Mouse (Mus musculus) stomach, postnatal 0 days (tissue): ENCODE measurements around the gene Trpv2. TPM values are rescaled to one million over a fixed set of nuclear protein-coding genes. Genes with fewer than 3 reads are reported as not detected.
A peak's percentile ranks its signal among the peaks of the same experiment; 100 is the strongest.

Source experiments
- ATAC-seq: fragments of 200-750 bp; cut with Nextera tagmentation; 2 replicates; pipeline ENCODE4 v1.8.0; 2017; ENCODE audit not compliant: low FRiP score, low TSS enrichment
- DNase-seq: peaks from one replicate; pipeline ENCODE4 v3.0.0-alpha.2; 2016; ENCODE audit warnings: low spot score
- H3K27ac ChIP-seq: fragments of 300-500 bp; sonication (generic); replicated peaks from 2 replicates; pipeline ENCODE4 v1.5.1; 2014; ENCODE audit warnings: mild to moderate bottlenecking, control low read depth
- H3K27me3 ChIP-seq: fragments of 300-500 bp; sonication (generic); 2 replicates; pipeline ENCODE4 v1.6.1; 2014; ENCODE audit warnings: low read length; ENCODE audit not compliant: control insufficient read depth, insufficient read depth
- H3K36me3 ChIP-seq: fragments of 300-500 bp; sonication (generic); 2 replicates; pipeline ENCODE4 v1.6.1; 2014; ENCODE audit warnings: low read length, mixed read lengths; ENCODE audit not compliant: control insufficient read depth, insufficient read depth
- H3K4me1 ChIP-seq: fragments of 300-500 bp; sonication (generic); replicated peaks from 2 replicates; pipeline ENCODE4 v1.6.1; 2014; ENCODE audit warnings: antibody characterized with exemption; ENCODE audit not compliant: control insufficient read depth, insufficient read depth
- H3K4me2 ChIP-seq: fragments of 300-500 bp; sonication (generic); replicated peaks from 2 replicates; pipeline ENCODE4 v1.6.1; 2014; ENCODE audit warnings: low read depth, mild to moderate bottlenecking, control low read depth, moderate library complexity
- H3K4me3 ChIP-seq: fragments of 300-500 bp; sonication (generic); 2 replicates; pipeline ENCODE4 v1.5.1; 2014; ENCODE audit warnings: low read depth, low read length, control low read depth
- H3K9ac ChIP-seq: fragments of 300-500 bp; sonication (generic); 2 replicates; pipeline ENCODE4 v1.6.1; 2014; ENCODE audit warnings: mild to moderate bottlenecking, low read length, control low read depth, mixed read lengths
- H3K9me3 ChIP-seq: fragments of 300-500 bp; sonication (generic); 2 replicates; pipeline ENCODE4 v1.6.1; 2016; ENCODE audit warnings: low read length; ENCODE audit not compliant: control insufficient read depth
- CTCF ChIP-seq: IDR thresholded peaks from 2 replicates; pipeline ENCODE4 v1.5.1; 2016; ENCODE audit warnings: antibody characterized with exemption, low read depth, mild to moderate bottlenecking, moderate library complexity
- EP300 ChIP-seq: optimal IDR thresholded peaks from 2 replicates; pipeline ENCODE3; 2016; ENCODE audit warnings: antibody characterized with exemption
- WGBS: fragments of 180-500 bp; shearing (Covaris S2); extraction: QIAGEN DNeasy Blood & Tissue Kit; methylation state at CpG from one replicate; pipeline ENCODE4 v1.1.7; 2014; 5-methylcytosine and 5-hydroxymethylcytosine counted together
- polyA plus RNA-seq: library from polyadenylated mRNA; unstranded; fragments of >200 nt; fragmentation: Nextera tagmentation; extraction: Ambion mirVana; gene quantifications from 2 replicates; pipeline ENCODE4 v1.2.1, GENCODE M21; 2015

Trpv2 gene
- polyA plus RNA-seq, 1 experiment from 2014 or later = 11.0 TPM

GRCm38 (mm10) chr11:62638402-62638801, 64.1 kb downstream of the Trpv2 start:
- no peak for ATAC-seq
- Histone ChIP-seq H3K9ac (no peak overlapping the region), H3K27ac (no peak overlapping the region; the same call in 1 of the 2 replicates), H3K9me3 (no peaks in the 10 kb centered on the region), H3K4me2 (no peak overlapping the region), H3K4me1 (peaks cover 15% of the 10 kb centered on the region), H3K4me3 (no peak overlapping the region), H3K27me3 (no peaks in the 10 kb centered on the region), H3K36me3 (no peaks in the 10 kb centered on the region)
- WGBS = 64% methylated on average over 4 of the region's 4 CpGs
- TF ChIP-seq EP300 (no peak), CTCF (no peak)
- no peak for DNase-seq

- no peak for TF ChIP-seq EP300
- no peak for TF ChIP-seq CTCF
- H3K27me3 ChIP-seq = no peaks in the 10 kb centered on the region
- H3K4me1 ChIP-seq = peaks cover 24% of the 10 kb centered on the region
- H3K27ac ChIP-seq = no peak overlapping the region
- H3K4me2 ChIP-seq = no peak overlapping the region
- no peaks in the 10 kb centered on the region for H3K9me3 ChIP-seq
- H3K4me3 ChIP-seq = no peak overlapping the region
- WGBS = 74% methylated on average over 3 of the region's 3 CpGs
- no peaks in the 10 kb centered on the region for H3K36me3 ChIP-seq
- no peak for ATAC-seq
- no peak for DNase-seq
- H3K9ac ChIP-seq = no peak overlapping the region
These were observed 66.1 kb downstream of the Trpv2 start for GRCm38 (mm10) chr11:62640378-62640777.

- no peak overlapping the region for H3K9ac ChIP-seq
These were observed 67.9 kb downstream of the Trpv2 start for GRCm38 (mm10) chr11:62642023-62642844.

DNA sequence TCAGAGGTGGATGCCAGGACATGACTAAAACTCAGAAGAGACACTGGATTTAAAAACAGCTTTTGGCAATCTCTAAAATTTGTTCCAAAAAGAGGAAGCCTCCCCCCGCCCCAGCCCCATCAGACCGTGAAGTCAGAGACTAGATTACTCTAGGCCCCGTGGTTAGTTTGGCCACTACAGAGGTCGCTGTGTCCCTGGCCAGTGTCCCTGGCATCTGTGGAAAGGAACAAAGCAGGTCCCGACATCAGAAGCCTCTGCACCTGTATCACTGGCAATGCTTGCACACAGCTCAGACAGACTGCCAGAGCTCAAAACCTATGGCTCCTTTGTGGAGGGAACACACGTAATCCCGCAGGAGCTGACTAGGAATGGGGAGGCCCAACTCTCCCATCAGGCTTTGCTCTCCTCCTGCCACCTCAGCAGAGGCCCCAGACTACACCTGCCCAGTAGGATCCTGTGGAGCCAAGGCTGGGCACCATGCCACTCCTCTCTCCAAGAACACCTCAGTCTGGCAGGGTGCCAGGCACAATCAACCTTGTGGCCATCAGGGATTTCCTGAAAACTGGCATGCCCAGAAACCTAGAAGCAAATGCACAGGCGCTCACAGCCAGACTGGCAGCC, 68.8 kb downstream of the Trpv2 start:
- DNase-seq (peak; percentile 93), ATAC-seq (peak; percentile 87)
- peak overlapping the region; percentile 76 for H3K27ac ChIP-seq

More at GRCm38 (mm10) chr11:62642023-62642844, 67.9 kb downstream of the Trpv2 start:
- TF ChIP-seq CTCF = no peak
- TF ChIP-seq EP300 = no peak
- Histone ChIP-seq H3K36me3 (no peaks in the 10 kb centered on the region), H3K4me2 (no peak overlapping the region), H3K27me3 (no peaks in the 10 kb centered on the region), H3K9me3 (no peaks in the 10 kb centered on the region), H3K4me3 (no peak overlapping the region), H3K4me1 (peaks cover 21% of the 10 kb centered on the region), H3K27ac (peak overlapping the region; percentile 56; the same call in 1 of the 2 replicates)
- DNase-seq = no peak
- no peak for ATAC-seq
- WGBS = 57% methylated on average over 11 of the region's 11 CpGs

GRCm38 (mm10) chr11:62643681-62644363, 69.5 kb downstream of the Trpv2 start:
- H3K4me3 ChIP-seq = no peak overlapping the region
- peak overlapping the region; percentile 76 for H3K27ac ChIP-seq
- H3K9me3 ChIP-seq = no peaks in the 10 kb centered on the region
- no peak overlapping the region for H3K4me2 ChIP-seq
- peak; percentile 2; the same call in 1 of the 2 replicates for ATAC-seq
- DNase-seq = no peak
- TF ChIP-seq EP300 = no peak
- no peak for TF ChIP-seq CTCF
- peaks cover 18% of the 10 kb centered on the region for H3K4me1 ChIP-seq
- H3K36me3 ChIP-seq = no peaks in the 10 kb centered on the region
- 76% methylated on average over 10 of the region's 10 CpGs for WGBS
- H3K27me3 ChIP-seq = no peaks in the 10 kb centered on the region
- H3K9ac ChIP-seq = no peak overlapping the region

More for the DNA sequence above, 68.8 kb downstream of the Trpv2 start:
- Histone ChIP-seq H3K9ac (no peak overlapping the region), H3K27me3 (no peaks in the 10 kb centered on the region), H3K4me3 (no peak overlapping the region), H3K9me3 (no peaks in the 10 kb centered on the region), H3K36me3 (no peaks in the 10 kb centered on the region), H3K4me1 (peaks cover 18% of the 10 kb centered on the region), H3K4me2 (no peak overlapping the region)
- TF ChIP-seq EP300 (no peak), CTCF (no peak)
- WGBS = 51% methylated on average over 8 of the region's 8 CpGs
